Mouse (Mus musculus): ENCODE results near the gene Bex1. TPM values are rescaled to one million over a fixed set of nuclear protein-coding genes. Genes with fewer than 3 reads are reported as not detected.

The Bex1 gene
- polyA plus RNA-seq, 1 experiment, result 846 TPM

DNA sequence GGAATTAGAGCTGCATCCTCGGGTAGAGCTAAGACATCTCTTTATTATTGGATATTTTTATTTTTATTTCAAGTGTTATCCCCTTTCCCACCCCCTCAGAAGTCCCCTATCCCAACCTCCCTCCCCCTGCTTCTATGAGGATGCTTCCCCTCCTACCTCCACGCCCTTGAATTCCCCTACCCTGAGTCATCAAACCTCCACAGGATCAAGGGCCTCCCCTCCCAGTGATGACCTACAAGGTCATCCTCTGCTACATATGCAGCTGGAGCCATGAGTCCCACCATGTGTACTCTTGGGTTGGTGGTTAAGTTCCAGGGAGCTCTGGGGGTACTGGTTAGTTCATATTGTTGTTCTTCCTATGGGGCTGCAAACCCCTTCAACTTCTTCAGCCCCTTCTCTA is 1.9 kb downstream of the Bex1 start:
- Histone ChIP-seq H3K36me3 (ENCODE audit: control insufficient read depth, insufficient read depth, low read length, poor library complexity, severe bottlenecking) (no peaks in the 10 kb centered on the region), H3K9ac (ENCODE audit: low read depth, poor library complexity, severe bottlenecking) (no peak overlapping the region), H3K27me3 (ENCODE audit: control insufficient read depth, insufficient read depth, low read length, poor library complexity, severe bottlenecking) (no peaks in the 10 kb centered on the region), H3K27ac (ENCODE audit: insufficient read depth, low read length) (peak overlapping the region; percentile 54; the same call in 1 of the 2 replicates), H3K4me3 (ENCODE audit: low read depth, low read length) (no peak overlapping the region), H3K4me1 (ENCODE audit: control insufficient read depth, insufficient read depth, low read length) (peaks cover 2% of the 10 kb centered on the region), H3K9me3 (replicated peaks; ENCODE audit: control insufficient read depth, insufficient read depth, low read length, poor library complexity, severe bottlenecking) (no peaks in the 10 kb centered on the region)
- no peak for TF ChIP-seq POLR2A (IDR thresholded peaks at IDR 0.05; ENCODE audit: insufficient read depth, low read length)
- no peak for TF ChIP-seq CTCF (IDR thresholded peaks at IDR 0.05; ENCODE audit: low read depth, low read length)

DNA sequence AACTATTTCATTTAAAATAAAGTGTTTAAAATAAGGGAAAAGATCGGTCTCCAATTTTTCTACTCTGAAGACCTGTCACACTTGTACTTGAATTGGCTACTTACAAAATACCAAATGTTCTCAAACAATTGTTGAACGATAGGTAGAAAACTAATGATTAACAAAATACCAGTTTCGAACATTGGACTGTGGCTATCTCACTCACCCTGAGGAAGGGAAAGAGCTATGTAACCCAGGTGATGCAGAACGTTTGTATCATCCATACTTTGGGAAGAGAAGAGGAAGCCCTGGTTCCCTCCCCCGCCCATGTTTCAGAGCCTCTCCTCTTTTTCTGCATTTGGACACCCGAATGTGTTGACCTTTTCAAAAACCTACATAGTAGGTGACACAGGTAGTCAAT is 10.9 kb downstream of the Bex1 start:
- TF ChIP-seq EP300 (IDR thresholded peaks at IDR 0.05; ENCODE audit: insufficient read depth, low read depth, low read length) (no peak), POLR2A (IDR thresholded peaks at IDR 0.05; ENCODE audit: insufficient read depth, low read length) (no peak)
- Histone ChIP-seq H3K4me3 (ENCODE audit: low read depth, low read length) (no peak overlapping the region), H3K4me1 (ENCODE audit: control insufficient read depth, insufficient read depth, low read length) (peaks cover 1% of the 10 kb centered on the region), H3K27me3 (ENCODE audit: control insufficient read depth, insufficient read depth, low read length, poor library complexity, severe bottlenecking) (no peaks in the 10 kb centered on the region), H3K27ac (ENCODE audit: insufficient read depth, low read length) (no peak overlapping the region), H3K9ac (ENCODE audit: low read depth, poor library complexity, severe bottlenecking) (no peak overlapping the region), H3K9me3 (replicated peaks; ENCODE audit: control insufficient read depth, insufficient read depth, low read length, poor library complexity, severe bottlenecking) (no peaks in the 10 kb centered on the region), H3K36me3 (ENCODE audit: control insufficient read depth, insufficient read depth, low read length, poor library complexity, severe bottlenecking) (no peaks in the 10 kb centered on the region)

DNA sequence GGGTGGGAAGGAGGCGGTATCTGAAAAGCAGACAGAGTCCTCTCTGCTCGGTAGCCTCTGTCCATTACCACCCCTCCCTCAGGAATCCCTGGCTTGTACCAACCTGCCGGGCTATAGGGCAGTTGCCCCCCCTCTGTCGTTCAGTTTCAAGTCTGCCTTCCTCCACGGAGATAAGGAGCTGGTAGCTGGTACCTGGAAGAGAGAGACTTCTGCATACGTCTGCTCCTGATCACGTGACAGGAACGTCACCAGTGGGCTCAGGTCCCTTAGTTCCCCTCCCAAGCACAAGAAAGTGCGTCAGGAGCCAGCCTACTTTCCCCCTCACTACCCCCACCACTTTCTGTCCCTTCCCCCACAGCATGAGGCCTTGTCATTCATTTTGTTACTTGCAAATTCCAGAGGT is 11.6 kb downstream of the Bex1 start, which contains the start of gene Tceal5:
TSS of gene Tceal5 (minus strand) at position 213 of the 403 bp plus-strand sequence.
- no peaks in the 10 kb centered on the region for H3K27me3 ChIP-seq (ENCODE audit: control insufficient read depth, insufficient read depth, low read length, poor library complexity, severe bottlenecking)
- H3K9ac ChIP-seq (ENCODE audit: low read depth, poor library complexity, severe bottlenecking), result 0 out of 2 replicates have a peak within 1 kb of the TSS, but pooled peaks have one; percentile 35
- H3K4me1 ChIP-seq (ENCODE audit: control insufficient read depth, insufficient read depth, low read length), result peaks cover 1% of the 10 kb centered on the region
- H3K4me3 ChIP-seq (ENCODE audit: low read depth, low read length), result peak within 1 kb of the TSS; percentile 36
- H3K27ac ChIP-seq (ENCODE audit: insufficient read depth, low read length), result no peak within 1 kb of the TSS
- H3K9me3 ChIP-seq (replicated peaks; ENCODE audit: control insufficient read depth, insufficient read depth, low read length, poor library complexity, severe bottlenecking), result no peaks in the 10 kb centered on the region
- no peak for TF ChIP-seq POLR2A (IDR thresholded peaks at IDR 0.05; ENCODE audit: insufficient read depth, low read length)
- no peak for TF ChIP-seq CTCF (IDR thresholded peaks at IDR 0.05; ENCODE audit: low read depth, low read length)
- TF ChIP-seq EP300 (IDR thresholded peaks at IDR 0.05; ENCODE audit: insufficient read depth, low read depth, low read length), result no peak
- no peaks in the 10 kb centered on the region for H3K36me3 ChIP-seq (ENCODE audit: control insufficient read depth, insufficient read depth, low read length, poor library complexity, severe bottlenecking)

DNA sequence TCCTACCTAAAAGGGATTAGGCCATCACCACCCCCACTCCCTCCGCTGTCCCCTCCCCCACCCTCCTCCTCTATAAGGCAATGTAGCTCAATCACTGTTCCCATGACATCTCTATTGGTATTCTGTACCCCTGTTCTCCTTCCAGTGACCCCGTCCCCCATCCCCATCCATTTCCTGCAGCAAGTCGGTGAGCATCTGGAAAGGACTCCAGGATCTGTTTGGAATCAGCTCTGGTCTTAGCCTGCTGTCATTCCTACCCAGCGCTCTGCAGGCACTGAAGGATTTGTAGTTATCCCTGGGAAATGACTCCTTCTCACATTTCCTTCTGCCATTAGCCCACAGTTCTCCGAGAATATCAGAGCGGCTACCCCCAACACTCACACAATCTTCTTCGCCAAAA is 12.1 kb downstream of the Bex1 start:
- Histone ChIP-seq H3K27ac (ENCODE audit: insufficient read depth, low read length) (no peak overlapping the region), H3K9ac (ENCODE audit: low read depth, poor library complexity, severe bottlenecking) (0 out of 2 replicates have a peak overlapping the region, but pooled peaks have one; percentile 35)

DNA sequence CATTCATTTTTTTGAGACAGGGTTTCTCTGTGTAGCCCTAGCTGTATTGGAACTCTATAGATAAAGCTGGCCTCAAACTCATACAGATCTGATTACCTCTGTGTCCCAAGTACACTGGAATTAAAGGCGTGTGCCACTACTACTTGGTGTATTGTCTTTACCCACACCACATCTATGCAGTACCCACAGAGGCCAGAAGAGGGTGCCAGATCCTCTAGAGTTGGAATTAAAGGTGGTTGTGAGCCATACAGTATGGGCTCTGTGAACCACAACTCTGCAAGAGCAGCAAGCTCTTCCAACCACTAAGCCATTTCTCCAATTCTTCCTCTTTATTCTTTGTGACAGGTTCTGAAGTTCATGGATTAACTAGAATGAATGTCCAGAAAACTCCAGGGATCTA is 18.4 kb downstream of the Bex1 start:
- H3K27me3 ChIP-seq (ENCODE audit: control insufficient read depth, insufficient read depth, low read length, poor library complexity, severe bottlenecking), result no peaks in the 10 kb centered on the region
- TF ChIP-seq POLR2A (IDR thresholded peaks at IDR 0.05; ENCODE audit: insufficient read depth, low read length), result no peak
- TF ChIP-seq CTCF (IDR thresholded peaks at IDR 0.05; ENCODE audit: low read depth, low read length), result peak; percentile 26
- no peak overlapping the region for H3K27ac ChIP-seq (ENCODE audit: insufficient read depth, low read length)
- no peaks in the 10 kb centered on the region for H3K9me3 ChIP-seq (replicated peaks; ENCODE audit: control insufficient read depth, insufficient read depth, low read length, poor library complexity, severe bottlenecking)
- no peak overlapping the region for H3K9ac ChIP-seq (ENCODE audit: low read depth, poor library complexity, severe bottlenecking)
- H3K4me1 ChIP-seq (ENCODE audit: control insufficient read depth, insufficient read depth, low read length), result no peaks in the 10 kb centered on the region
- H3K4me3 ChIP-seq (ENCODE audit: low read depth, low read length), result no peak overlapping the region
- H3K36me3 ChIP-seq (ENCODE audit: control insufficient read depth, insufficient read depth, low read length, poor library complexity, severe bottlenecking), result no peaks in the 10 kb centered on the region

More for the DNA sequence above, 12.1 kb downstream of the Bex1 start:
- no peaks in the 10 kb centered on the region for H3K9me3 ChIP-seq (replicated peaks; ENCODE audit: control insufficient read depth, insufficient read depth, low read length, poor library complexity, severe bottlenecking)
- peaks cover 1% of the 10 kb centered on the region for H3K4me1 ChIP-seq (ENCODE audit: control insufficient read depth, insufficient read depth, low read length)
- TF ChIP-seq EP300 (IDR thresholded peaks at IDR 0.05; ENCODE audit: insufficient read depth, low read depth, low read length) (no peak), POLR2A (IDR thresholded peaks at IDR 0.05; ENCODE audit: insufficient read depth, low read length) (no peak), CTCF (IDR thresholded peaks at IDR 0.05; ENCODE audit: low read depth, low read length) (no peak)
- H3K36me3 ChIP-seq (ENCODE audit: control insufficient read depth, insufficient read depth, low read length, poor library complexity, severe bottlenecking), result no peaks in the 10 kb centered on the region
- H3K27me3 ChIP-seq (ENCODE audit: control insufficient read depth, insufficient read depth, low read length, poor library complexity, severe bottlenecking), result no peaks in the 10 kb centered on the region
- peak overlapping the region; percentile 36 for H3K4me3 ChIP-seq (ENCODE audit: low read depth, low read length)

DNA sequence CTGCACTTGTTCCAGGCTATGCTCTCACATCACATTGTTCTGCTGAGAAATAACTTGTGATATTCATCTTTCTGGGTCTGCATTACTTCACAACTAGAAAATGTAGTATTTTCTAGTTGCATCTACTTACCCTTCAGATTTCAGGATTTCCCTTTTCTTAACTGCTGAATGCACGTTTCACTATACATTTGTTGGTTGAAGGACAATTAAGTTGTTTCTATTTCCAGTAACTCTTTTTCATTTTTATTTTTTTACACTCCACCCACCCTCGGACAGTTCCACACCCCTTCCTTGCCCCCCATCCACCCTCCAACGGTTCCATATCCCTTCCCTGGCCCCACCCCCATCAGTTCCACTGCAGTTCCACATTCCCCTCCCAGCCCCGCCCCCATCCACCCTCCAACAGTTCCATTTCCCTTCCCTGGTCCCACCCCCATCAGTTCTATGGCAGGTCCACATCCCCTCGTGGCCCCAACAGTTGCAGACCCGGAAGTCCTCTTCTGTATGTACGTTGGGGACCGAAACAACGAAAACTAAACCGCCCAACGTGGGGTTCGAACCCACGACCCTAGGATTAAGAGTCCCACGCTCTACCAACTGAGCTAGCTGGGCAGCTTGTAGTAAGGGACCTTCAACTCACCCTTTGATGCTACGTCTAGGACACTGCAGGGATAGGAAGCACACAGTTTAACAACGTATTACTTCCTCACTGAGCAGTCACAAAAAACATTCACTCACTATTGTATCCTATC is 19.9 kb downstream of the Bex1 start:
- H3K4me3 ChIP-seq (ENCODE audit: low read depth, low read length), result no peak overlapping the region
- no peaks in the 10 kb centered on the region for H3K9me3 ChIP-seq (replicated peaks; ENCODE audit: control insufficient read depth, insufficient read depth, low read length, poor library complexity, severe bottlenecking)
- H3K36me3 ChIP-seq (ENCODE audit: control insufficient read depth, insufficient read depth, low read length, poor library complexity, severe bottlenecking), result no peaks in the 10 kb centered on the region
- H3K4me1 ChIP-seq (ENCODE audit: control insufficient read depth, insufficient read depth, low read length), result no peaks in the 10 kb centered on the region
- H3K27ac ChIP-seq (ENCODE audit: insufficient read depth, low read length), result no peak overlapping the region
- TF ChIP-seq CTCF (IDR thresholded peaks at IDR 0.05; ENCODE audit: low read depth, low read length) (no peak), POLR2A (IDR thresholded peaks at IDR 0.05; ENCODE audit: insufficient read depth, low read length) (no peak), EP300 (IDR thresholded peaks at IDR 0.05; ENCODE audit: insufficient read depth, low read depth, low read length) (no peak)
- no peaks in the 10 kb centered on the region for H3K27me3 ChIP-seq (ENCODE audit: control insufficient read depth, insufficient read depth, low read length, poor library complexity, severe bottlenecking)
- H3K9ac ChIP-seq (ENCODE audit: low read depth, poor library complexity, severe bottlenecking), result no peak overlapping the region

Data from ES-Bruce4 (cell line).